In genomic region chr6:145303641-145304070, GRCm38 (mm10) we compare ENCODE assay signal across 7 mouse cellular contexts. TPM values are rescaled to one million over a fixed set of nuclear protein-coding genes. Genes with fewer than 3 reads are reported as not detected.
A peak's percentile ranks its signal among the peaks of the same experiment; 100 is the strongest.
DNase-seq lines count a peak whose midpoint lies in the region; ATAC-seq and TF ChIP-seq lines count a peak whose summit lies in the region.

No protein-coding gene starts in this region.

- no peaks in the 10 kb centered on the region for H3K9me3 ChIP-seq in forebrain, embryonic 11.5 days (ENCODE audit: control insufficient read depth, low read length)
- no peaks in the 10 kb centered on the region for H3K9me3 ChIP-seq in hindbrain, embryonic 14.5 days (ENCODE audit: control insufficient read depth, low read length)

- no peaks in the 10 kb centered on the region for H3K27me3 ChIP-seq in forebrain, embryonic 11.5 days (ENCODE audit: control insufficient read depth, insufficient read depth, low read length)
- H3K27me3 ChIP-seq in hindbrain, embryonic 14.5 days (ENCODE audit: control insufficient read depth, insufficient read depth, low read length) = no peaks in the 10 kb centered on the region
- no peaks in the 10 kb centered on the region for H3K27me3 ChIP-seq in spleen, adult 2 months (ENCODE audit: control insufficient read depth, insufficient read depth, low read length)

- H3K4me2 ChIP-seq in forebrain, embryonic 11.5 days (ENCODE audit: low read depth, low read length, severe bottlenecking) = peak overlapping the region; percentile 19; the same call in 1 of the 2 replicates
- peak overlapping the region; percentile 42 for H3K4me2 ChIP-seq in hindbrain, embryonic 14.5 days (replicated peaks)

- intact Hi-C loops in left cerebral cortex, postnatal 4 days (cut with DNase I) = loop anchor here (5.0 kb wide), 1 partner anchor 51 kb away; the partner anchor contains the start of gene Kras

- H3K4me1 ChIP-seq in forebrain, embryonic 11.5 days (replicated peaks; ENCODE audit: control insufficient read depth, insufficient read depth, low read length) = peaks cover 6% of the 10 kb centered on the region; the same call in 1 of the 2 replicates
- no peaks in the 10 kb centered on the region for H3K4me1 ChIP-seq in hindbrain, embryonic 14.5 days (replicated peaks; ENCODE audit: control insufficient read depth, insufficient read depth, low read length)
- H3K4me1 ChIP-seq in spleen, adult 2 months (ENCODE audit: control insufficient read depth, insufficient read depth, insufficient read length) = peaks cover 22% of the 10 kb centered on the region

- TF ChIP-seq POLR2A in spleen, adult 2 months (IDR thresholded peaks at IDR 0.05; ENCODE audit: low read depth, low read length) = no peak

- peak; percentile 56 for ATAC-seq in forebrain, embryonic 11.5 days (replicated peaks; ENCODE audit: low FRiP score)
- peak; percentile 61 for ATAC-seq in hindbrain, embryonic 14.5 days (ENCODE audit: low FRiP score)
- ATAC-seq in megakaryocyte progenitor cell, adult 5-6 weeks (replicated peaks; ENCODE audit: poor library complexity) = peak; percentile 35

- no peaks in the 10 kb centered on the region for H3K36me3 ChIP-seq in forebrain, embryonic 11.5 days (ENCODE audit: control insufficient read depth, insufficient read depth, low read length)
- no peaks in the 10 kb centered on the region for H3K36me3 ChIP-seq in hindbrain, embryonic 14.5 days (replicated peaks; ENCODE audit: control insufficient read depth, insufficient read depth)
- no peaks in the 10 kb centered on the region for H3K36me3 ChIP-seq in spleen, adult 2 months (ENCODE audit: control insufficient read depth, insufficient read depth, low read length)

- no peak overlapping the region; the same call in 1 of the 2 replicates for H3K9ac ChIP-seq in forebrain, embryonic 11.5 days (ENCODE audit: low read length)
- H3K9ac ChIP-seq in hindbrain, embryonic 14.5 days = peak overlapping the region; percentile 36; the same call in 1 of the 2 replicates

- peak; percentile 78 for DNase-seq in MEL-GATA-1-ER (ENCODE audit: extremely low read depth, low read depth)
- DNase-seq in adrenal gland, postnatal 36 days = peak; percentile 37 to 68
- DNase-seq in forebrain, embryonic 11.5 days (ENCODE audit: low spot score) = peak; percentile 56
- DNase-seq in hindbrain, embryonic 14.5 days (ENCODE audit: low spot score) = peak; percentile 60
- DNase-seq in left cerebral cortex, postnatal 4 days = peak; percentile 53
- DNase-seq in spleen, adult 2 months (ENCODE audit: low read depth in 1 of 2, low spot score in 2 of 2) = peak; percentile 65 to 67

- H3K4me3 ChIP-seq in forebrain, embryonic 11.5 days (ENCODE audit: low read depth, low read length) = no peak overlapping the region
- peak overlapping the region; percentile 8; the same call in 1 of the 2 replicates for H3K4me3 ChIP-seq in hindbrain, embryonic 14.5 days (replicated peaks; ENCODE audit: low read length)
- H3K4me3 ChIP-seq in spleen, adult 2 months (ENCODE audit: extremely low read depth, insufficient read depth, insufficient read length) = peak overlapping the region; percentile 47

- WGBS in forebrain, embryonic 11.5 days = 20% methylated on average over 18 of the region's 18 CpGs
- WGBS in hindbrain, embryonic 14.5 days = 13% methylated on average over 18 of the region's 18 CpGs
- WGBS in spleen, adult 2 months = 1% methylated on average over 18 of the region's 18 CpGs

- H3K27ac ChIP-seq in forebrain, embryonic 11.5 days (ENCODE audit: low read depth, low read length) = no peak overlapping the region
- H3K27ac ChIP-seq in hindbrain, embryonic 14.5 days = peak overlapping the region; percentile 11; the same call in 1 of the 2 replicates
- H3K27ac ChIP-seq in spleen, adult 2 months (ENCODE audit: insufficient read depth, low read length) = peak overlapping the region; percentile 48

- no peak for TF ChIP-seq CTCF in spleen, adult 2 months (IDR thresholded peaks at IDR 0.05; ENCODE audit: extremely low read depth, insufficient read depth, insufficient read length, insufficient replicate concordance)

RNA-seq across cellular contexts. Expression of gene Kras, which starts 53.6 kb away (rescaled TPM):
- 10 to 100 TPM; 41.9 to 54.2 TPM for total RNA-seq in adrenal gland, postnatal 36 days (2021)
- 134 and 144 TPM in 2 replicates for polyA plus RNA-seq in forebrain, embryonic 11.5 days (2014; fragmentation: Nextera tagmentation; extraction: Ambion mirVana)
- 109 and 115 TPM in 2 replicates for polyA plus RNA-seq in hindbrain, embryonic 14.5 days (2014; fragmentation: Nextera tagmentation; extraction: Ambion mirVana)
- 10 to 100 TPM; 96.4 to 98.4 TPM for total RNA-seq in left cerebral cortex, postnatal 4 days (2021)
- 48.7 and 49.4 TPM in 2 replicates for total RNA-seq in megakaryocyte progenitor cell, adult 5-6 weeks (2015)
- 11.7 and 21.0 TPM in 2 replicates for total RNA-seq in megakaryocyte progenitor cell, adult 5-6 weeks (2017)
- 11.1 and 14.1 TPM in 2 replicates for polyA plus RNA-seq in spleen, adult 2 months (2012; rRNA removed)
